Comparison of ENCODE assay signal across 8 mouse cellular contexts in genomic region chr15:84922884-84923507, GRCm38 (mm10). TPM values are rescaled to one million over a fixed set of nuclear protein-coding genes. Genes with fewer than 3 reads are reported as not detected.
DNase-seq lines count a peak whose midpoint lies in the region; ATAC-seq lines count a peak whose summit lies in the region.

Nup50 (plus strand) TSS chr15:84923411.

- H3K9me3 ChIP-seq in hindbrain, embryonic 16.5 days (ENCODE audit: control insufficient read depth, low read length) = no peaks in the 10 kb centered on the region

- peak; percentile 94 for ATAC-seq in hindbrain, embryonic 16.5 days

- WGBS in hindbrain, embryonic 16.5 days = under 1% methylated on average over 59 of the region's 60 CpGs
- 1% methylated on average over 55 of the region's 60 CpGs for WGBS in macrophage (ENCODE audit: missing documents)

- H3K36me3 ChIP-seq in hindbrain, embryonic 16.5 days (ENCODE audit: control insufficient read depth, insufficient read depth, low read length) = peaks cover 8% of the 10 kb centered on the region
- H3K36me3 ChIP-seq in macrophage (ENCODE audit: inconsistent target) = peaks cover 9% of the 10 kb centered on the region

- no peaks in the 10 kb centered on the region for H3K27me3 ChIP-seq in hindbrain, embryonic 16.5 days (replicated peaks; ENCODE audit: control insufficient read depth, insufficient read depth, low read length)

- peak within 1 kb of the TSS; percentile 95 for H3K27ac ChIP-seq in hindbrain, embryonic 16.5 days (ENCODE audit: low read depth, low read length)
- H3K27ac ChIP-seq in macrophage = peak within 1 kb of the TSS; percentile 90

- H3K4me1 ChIP-seq in hindbrain, embryonic 16.5 days (ENCODE audit: control insufficient read depth, insufficient read depth, low read depth, low read length) = peaks cover 27% of the 10 kb centered on the region

- H3K9ac ChIP-seq in hindbrain, embryonic 16.5 days (ENCODE audit: low read depth, low read length) = peak within 1 kb of the TSS; percentile 98

- DNase-seq in WW6 (ENCODE audit: low read depth, low spot score) = peak; percentile 98
- peak; percentile 100 for DNase-seq in cerebellum, postnatal 4 days (ENCODE audit: low spot score in 2 of 2)
- DNase-seq in gastrocnemius, adult 18-20 months (ENCODE audit: low spot score) = peak; percentile 100
- DNase-seq in left cerebral cortex, adult 18-20 months (ENCODE audit: low spot score in 2 of 2) = peak; percentile 100
- DNase-seq in right cerebral cortex, adult 18-20 months = peak; percentile 99
- DNase-seq in urinary bladder, postnatal 10 days (ENCODE audit: low spot score) = peak; percentile 99

- H3K4me3 ChIP-seq in hindbrain, embryonic 16.5 days (ENCODE audit: low read length) = peak within 1 kb of the TSS; percentile 94
- H3K4me3 ChIP-seq in macrophage (ENCODE audit: inconsistent target) = peak within 1 kb of the TSS; percentile 75

- peaks cover 44% of the 10 kb centered on the region for H3K79me2 ChIP-seq in macrophage (ENCODE audit: inconsistent target)

- H3K4me2 ChIP-seq in hindbrain, embryonic 16.5 days (ENCODE audit: low read length) = peak within 1 kb of the TSS; percentile 98

RNA-seq across cellular contexts. Expression of gene Nup50, which starts in this region (rescaled TPM):
- total RNA-seq in gastrocnemius, adult 18-20 months (2021) = 10 to 100 TPM; 12.8 to 15.6 TPM
- 22.5 and 24.4 TPM in 2 replicates for polyA plus RNA-seq in hindbrain, embryonic 16.5 days (2015; fragmentation: Nextera tagmentation; extraction: Ambion mirVana)
- total RNA-seq in left cerebral cortex, adult 18-20 months (2021) = 10 to 100 TPM; 30.6 to 33.4 TPM
- total RNA-seq in macrophage (2018; cell fraction: chromatin; rRNA removed) = 10 to 100 TPM; 11.9 to 35.7 (median 20.8) TPM
- total RNA-seq in macrophage (2018; cell fraction: cytosol; rRNA removed) = 10 to 100 TPM; 32.5 to 64.4 (median 49.7) TPM
- total RNA-seq in macrophage (2018; cell fraction: nucleus; rRNA removed) = 10 to 100 TPM; 15.0 to 45.8 (median 31.4) TPM
- polyA plus RNA-seq in macrophage (2018) = 36.1 to 79.2 TPM (median 38.4 TPM) in 3 replicates

Comparison
In these comparisons a context has a peak if more than half of its experiments do, and no peak if none do; other contexts are left out.
1. Peak in every context shown above with its lines: DNase-seq, ATAC-seq, H3K4me3 ChIP-seq and H3K27ac ChIP-seq.